Mouse (Mus musculus): ENCODE data around the gene Klhdc10. TPM values are rescaled to one million over a fixed set of nuclear protein-coding genes. Genes with fewer than 3 reads are reported as not detected.
A peak's percentile ranks its signal among the peaks of the same experiment; 100 is the strongest.

The Klhdc10 gene
- polyA plus RNA-seq (2015; fragmentation: Nextera tagmentation; extraction: Ambion mirVana), result 35.2 and 35.6 TPM in 2 replicates

DNA sequence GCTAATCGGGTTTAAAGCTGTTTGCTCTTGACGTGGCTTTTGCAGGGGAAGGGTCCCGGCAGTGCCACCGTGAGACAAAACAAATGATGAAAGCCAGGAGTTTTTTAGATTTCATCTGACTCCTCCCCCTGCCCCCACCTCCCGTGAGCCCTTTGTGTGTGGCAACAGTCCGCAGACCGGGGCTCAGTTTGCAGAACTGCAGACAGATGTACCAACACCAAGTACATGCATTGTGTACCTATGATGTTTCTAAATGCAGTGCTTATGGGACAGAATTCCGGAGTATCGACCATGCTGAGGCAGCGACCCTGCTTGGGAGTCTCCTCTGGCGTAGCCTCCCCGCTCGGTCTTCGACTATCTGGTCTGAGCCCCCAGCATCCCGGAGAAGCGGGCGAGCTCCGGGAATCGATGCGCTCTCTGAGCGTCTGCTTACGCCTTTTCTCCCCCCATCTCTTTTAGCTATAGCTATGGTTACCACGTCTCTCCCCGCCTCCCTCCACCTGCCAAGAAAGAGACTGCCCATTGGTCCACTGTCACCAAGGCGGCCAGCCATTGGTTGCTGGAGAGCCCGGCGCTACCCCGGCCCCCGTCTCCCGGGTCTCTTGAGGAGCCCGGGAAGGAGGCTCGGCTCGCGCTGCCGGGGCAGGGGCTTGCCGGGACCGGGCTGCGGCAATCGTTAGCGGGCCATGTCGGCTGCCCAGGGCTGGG is at the start of gene Klhdc10:
TSS of gene Klhdc10 (plus strand) at position 561 of the 708 bp plus-strand sequence.
- Histone ChIP-seq H3K9ac (replicated peaks) (peak within 1 kb of the TSS; percentile 94), H3K27ac (peak within 1 kb of the TSS; percentile 98), H3K4me3 (replicated peaks) (peak within 1 kb of the TSS; percentile 93), H3K4me1 (replicated peaks) (peaks cover 17% of the 10 kb centered on the region), H3K4me2 (replicated peaks) (peak within 1 kb of the TSS; percentile 60), H3K9me3 (no peaks in the 10 kb centered on the region), H3K36me3 (no peaks in the 10 kb centered on the region), H3K27me3 (no peaks in the 10 kb centered on the region)
- peak; percentile 100 for ATAC-seq
- under 1% methylated on average over 39 of the region's 41 CpGs for WGBS

DNA sequence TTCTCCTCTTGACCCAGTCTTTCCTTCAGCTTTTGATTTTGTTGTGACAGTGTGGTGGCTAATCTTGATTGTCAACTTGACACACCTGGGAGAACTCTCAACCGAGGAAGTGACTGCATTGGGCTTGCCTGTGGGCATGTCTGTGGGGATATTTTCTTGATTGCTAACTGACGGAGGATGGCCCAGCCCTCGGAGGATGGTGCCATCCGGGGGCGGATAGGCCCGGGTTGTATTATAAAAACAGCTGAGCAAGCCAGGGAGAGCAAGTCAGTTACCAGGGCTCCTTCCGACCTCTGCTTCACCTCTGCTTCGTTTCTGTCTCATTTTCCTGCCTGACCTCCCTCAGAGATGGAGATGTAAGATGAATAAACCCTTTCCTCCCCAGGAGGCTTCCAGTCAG is 48.9 kb upstream of the Klhdc10 start:
- Histone ChIP-seq H3K27ac (no peak overlapping the region), H3K4me3 (replicated peaks) (no peak overlapping the region), H3K27me3 (no peaks in the 10 kb centered on the region), H3K4me1 (replicated peaks) (no peaks in the 10 kb centered on the region), H3K36me3 (no peaks in the 10 kb centered on the region), H3K9ac (replicated peaks) (no peak overlapping the region), H3K9me3 (no peaks in the 10 kb centered on the region), H3K4me2 (replicated peaks) (no peak overlapping the region)
- 69% methylated on average over 8 of the region's 8 CpGs for WGBS
- no peak for ATAC-seq

DNA sequence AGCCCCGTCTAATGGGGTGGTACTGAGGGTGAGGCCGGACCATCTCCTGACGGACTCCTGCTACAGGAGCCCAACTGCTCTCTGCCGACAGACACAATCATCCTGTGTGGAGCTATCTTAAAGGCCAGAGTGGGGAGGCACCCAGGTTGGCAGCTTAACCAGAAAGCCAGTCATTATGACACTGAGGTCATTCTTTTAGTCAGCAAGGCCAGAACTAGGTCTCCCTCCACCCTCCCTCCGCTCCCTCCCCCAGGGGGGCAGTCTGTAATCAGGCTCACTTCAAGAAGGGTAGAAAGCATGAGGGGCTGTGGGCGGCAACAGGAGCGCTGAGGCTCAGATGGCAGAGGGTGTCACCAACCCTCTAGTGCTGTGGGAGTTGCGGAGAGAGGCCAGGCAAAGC is 48.0 kb upstream of the Klhdc10 start:
- no peak overlapping the region for H3K4me2 ChIP-seq (replicated peaks)
- ATAC-seq, result no peak
- H3K36me3 ChIP-seq, result no peaks in the 10 kb centered on the region
- 71% methylated on average over 8 of the region's 8 CpGs for WGBS
- H3K4me3 ChIP-seq (replicated peaks), result no peak overlapping the region
- H3K27me3 ChIP-seq, result no peaks in the 10 kb centered on the region
- H3K4me1 ChIP-seq (replicated peaks), result no peaks in the 10 kb centered on the region
- H3K9me3 ChIP-seq, result no peaks in the 10 kb centered on the region
- no peak overlapping the region for H3K27ac ChIP-seq
- H3K9ac ChIP-seq (replicated peaks), result no peak overlapping the region

DNA sequence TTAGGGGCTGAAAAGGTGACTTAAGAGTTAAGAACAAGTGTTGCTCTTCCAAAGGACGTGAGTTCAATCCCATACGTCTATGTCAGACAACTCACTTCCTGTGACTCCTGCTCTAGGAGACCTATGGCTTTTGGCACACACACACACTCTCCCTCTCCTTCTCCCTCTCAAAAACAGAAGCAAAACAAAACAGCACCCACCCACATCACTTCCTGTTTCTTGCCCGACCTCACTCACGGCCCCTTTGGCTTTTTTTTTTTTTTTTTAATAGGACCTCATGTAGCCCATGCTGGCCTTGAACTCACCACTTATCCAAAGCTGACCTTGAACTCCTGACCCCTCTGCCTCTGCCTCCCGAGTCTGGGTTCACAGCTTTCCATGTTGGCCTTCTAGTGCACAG is 46.9 kb upstream of the Klhdc10 start:
- WGBS, result 75% methylated on average over 5 of the region's 5 CpGs
- Histone ChIP-seq H3K9ac (replicated peaks) (no peak overlapping the region), H3K9me3 (no peaks in the 10 kb centered on the region), H3K36me3 (no peaks in the 10 kb centered on the region), H3K4me2 (replicated peaks) (no peak overlapping the region), H3K27ac (no peak overlapping the region), H3K4me3 (replicated peaks) (no peak overlapping the region), H3K4me1 (replicated peaks) (no peaks in the 10 kb centered on the region), H3K27me3 (no peaks in the 10 kb centered on the region)
- no peak for ATAC-seq

DNA sequence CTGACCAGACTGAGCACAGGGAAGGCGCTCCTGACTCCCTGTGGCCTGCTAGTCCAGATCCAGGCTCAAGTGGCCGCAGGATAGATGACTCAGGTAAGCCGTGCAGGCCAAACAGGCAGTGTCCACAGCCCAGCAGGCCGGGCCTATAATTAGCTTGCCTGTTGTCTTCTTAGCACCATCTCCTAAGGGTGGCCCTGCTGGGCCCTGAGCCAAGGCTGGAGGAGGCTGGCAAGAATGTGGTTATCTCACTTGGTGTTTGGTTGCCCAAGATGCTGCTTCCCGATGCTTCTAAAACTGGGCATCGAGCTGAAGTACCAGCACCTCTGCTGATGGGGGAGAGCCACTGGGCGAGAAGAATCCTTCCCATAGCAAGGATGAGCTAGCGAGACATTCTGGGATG is 46.0 kb upstream of the Klhdc10 start:
- no peak overlapping the region for H3K9ac ChIP-seq (replicated peaks)
- H3K4me2 ChIP-seq (replicated peaks), result no peak overlapping the region
- no peaks in the 10 kb centered on the region for H3K27me3 ChIP-seq
- H3K4me3 ChIP-seq (replicated peaks), result no peak overlapping the region
- no peak for ATAC-seq
- no peak overlapping the region for H3K27ac ChIP-seq
- 87% methylated on average over 8 of the region's 8 CpGs for WGBS
- no peaks in the 10 kb centered on the region for H3K4me1 ChIP-seq (replicated peaks)
- no peaks in the 10 kb centered on the region for H3K36me3 ChIP-seq
- no peaks in the 10 kb centered on the region for H3K9me3 ChIP-seq

DNA sequence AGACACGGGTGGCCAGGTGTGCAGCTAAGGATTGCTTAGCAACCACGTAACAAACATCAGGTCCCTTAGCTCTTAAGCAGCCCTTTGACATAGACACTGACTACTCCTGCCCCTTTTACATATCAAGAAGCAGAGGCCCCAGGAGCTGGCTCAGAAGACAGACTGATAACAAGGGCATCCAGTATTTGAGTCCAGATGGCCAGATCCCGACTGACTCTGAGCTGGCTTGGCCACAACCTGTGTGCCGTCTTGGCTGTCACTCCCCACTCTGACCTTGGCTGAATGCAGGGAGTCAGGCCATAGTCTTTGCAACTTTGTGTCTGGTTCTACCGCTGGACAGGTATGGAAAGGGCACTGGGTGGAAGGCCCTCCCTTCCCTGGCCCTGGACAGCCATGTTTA is 45.5 kb upstream of the Klhdc10 start:
- Histone ChIP-seq H3K27me3 (no peaks in the 10 kb centered on the region), H3K9ac (replicated peaks) (no peak overlapping the region), H3K4me1 (replicated peaks) (no peaks in the 10 kb centered on the region), H3K4me2 (replicated peaks) (no peak overlapping the region), H3K9me3 (no peaks in the 10 kb centered on the region), H3K36me3 (peaks cover under 1% of the 10 kb centered on the region; the same call in 1 of the 2 replicates), H3K27ac (no peak overlapping the region), H3K4me3 (replicated peaks) (no peak overlapping the region)
- no peak for ATAC-seq
- WGBS, result 87% methylated on average over 5 of the region's 5 CpGs

DNA sequence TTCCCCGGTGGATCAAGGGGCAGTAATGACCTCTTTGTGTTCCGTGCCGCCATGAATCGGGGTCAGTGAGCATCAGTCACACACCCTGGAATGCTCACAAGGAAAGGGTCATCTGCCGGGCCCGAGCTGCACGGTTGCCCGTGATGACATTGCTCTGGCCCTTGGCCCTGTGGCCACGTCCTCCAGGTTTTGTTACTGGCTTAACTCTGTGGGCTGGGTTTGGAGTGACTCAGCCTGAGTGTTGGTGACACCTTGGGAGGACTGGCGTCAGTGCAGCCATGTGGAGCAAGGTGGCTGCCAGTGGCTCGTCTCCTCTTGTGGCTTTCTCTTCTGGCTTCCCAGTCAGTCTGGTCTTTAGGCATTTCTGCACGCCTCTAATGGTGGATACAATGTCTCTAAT is 45.0 kb upstream of the Klhdc10 start:
- no peak for ATAC-seq
- 88% methylated on average over 12 of the region's 12 CpGs for WGBS
- H3K4me1 ChIP-seq (replicated peaks), result no peaks in the 10 kb centered on the region
- no peak overlapping the region for H3K4me2 ChIP-seq (replicated peaks)
- H3K36me3 ChIP-seq, result peaks cover 3% of the 10 kb centered on the region; the same call in 1 of the 2 replicates
- H3K4me3 ChIP-seq (replicated peaks), result no peak overlapping the region
- H3K9ac ChIP-seq (replicated peaks), result no peak overlapping the region
- H3K27ac ChIP-seq, result no peak overlapping the region
- H3K27me3 ChIP-seq, result no peaks in the 10 kb centered on the region
- H3K9me3 ChIP-seq, result no peaks in the 10 kb centered on the region

DNA sequence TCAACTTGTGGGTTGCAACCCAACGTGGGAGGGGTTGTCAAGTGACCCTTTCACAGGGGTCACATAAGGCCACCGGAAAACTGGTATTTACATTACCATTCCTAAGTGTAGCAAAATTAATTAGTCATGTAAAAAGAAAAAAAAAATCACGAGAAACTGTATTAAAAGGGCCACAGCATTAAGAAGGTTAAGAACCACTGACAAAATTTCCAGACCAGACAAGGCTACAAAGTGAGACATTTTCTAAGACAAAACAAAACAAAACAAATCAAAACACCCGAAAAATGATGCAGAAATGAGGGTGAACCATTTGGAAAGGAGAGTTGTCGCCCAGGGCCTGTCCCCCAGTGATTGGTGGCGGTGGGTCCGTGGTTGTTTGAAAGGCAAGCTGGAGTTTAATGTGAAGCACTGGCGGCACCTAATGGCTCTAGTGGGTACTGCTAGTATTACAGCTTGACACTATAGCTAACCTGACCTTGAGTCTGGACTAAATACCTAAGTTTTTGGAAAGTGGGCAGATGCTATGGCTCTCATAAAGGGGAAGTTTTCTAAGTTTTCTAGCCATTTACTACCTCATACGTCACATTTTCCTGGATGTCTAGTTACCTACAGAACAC is 44.0 kb upstream of the Klhdc10 start:
- H3K27me3 ChIP-seq, result no peaks in the 10 kb centered on the region
- H3K4me3 ChIP-seq (replicated peaks), result no peak overlapping the region
- H3K9ac ChIP-seq (replicated peaks), result no peak overlapping the region
- no peak overlapping the region for H3K27ac ChIP-seq
- WGBS, result 25% methylated on average over 9 of the region's 9 CpGs
- no peaks in the 10 kb centered on the region for H3K9me3 ChIP-seq
- peak; percentile 79 for ATAC-seq
- H3K4me2 ChIP-seq (replicated peaks), result no peak overlapping the region
- peaks cover 3% of the 10 kb centered on the region; the same call in 1 of the 2 replicates for H3K36me3 ChIP-seq
- no peaks in the 10 kb centered on the region for H3K4me1 ChIP-seq (replicated peaks)

DNA sequence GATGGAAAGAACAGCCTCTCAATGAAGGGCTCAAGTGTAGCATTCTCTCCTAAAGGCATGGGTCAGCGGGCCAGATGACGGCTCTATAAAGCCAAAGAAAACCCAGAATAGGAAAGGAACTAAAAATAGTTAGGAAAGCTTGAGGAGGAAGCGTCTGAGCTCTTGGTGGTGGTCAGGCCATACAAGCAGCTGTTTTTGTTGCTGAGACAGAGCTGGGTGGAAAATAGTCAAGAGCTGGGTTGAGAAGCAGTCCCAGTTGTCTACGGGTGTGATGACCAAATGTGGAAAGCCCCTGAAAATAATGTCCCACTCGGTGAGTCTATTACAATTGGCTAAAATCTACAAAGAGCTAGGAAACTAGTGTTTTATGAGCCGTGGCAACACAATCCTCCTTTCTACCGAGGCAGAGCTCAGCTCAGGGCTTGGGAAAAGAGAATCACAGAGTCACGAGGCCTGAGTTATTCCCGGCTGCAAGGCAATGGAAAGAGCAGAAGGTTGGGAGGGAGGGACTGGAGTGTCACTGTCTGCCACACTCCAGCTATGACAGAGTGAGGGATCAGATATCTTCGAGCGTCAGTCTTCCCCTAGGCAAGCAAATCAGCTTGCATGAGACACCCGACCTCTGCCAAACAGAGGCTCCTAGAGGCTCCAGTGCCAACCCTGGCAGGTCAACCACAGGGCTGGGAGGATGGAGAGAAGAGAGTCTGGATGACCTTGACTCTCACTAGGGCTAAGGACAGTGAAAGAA is 41.7 kb upstream of the Klhdc10 start:
- Histone ChIP-seq H3K9me3 (no peaks in the 10 kb centered on the region), H3K9ac (replicated peaks) (0 out of 2 replicates have a peak overlapping the region, but pooled peaks have one; percentile 28), H3K4me3 (replicated peaks) (no peak overlapping the region), H3K36me3 (peaks cover 21% of the 10 kb centered on the region), H3K4me2 (replicated peaks) (no peak overlapping the region), H3K27me3 (no peaks in the 10 kb centered on the region), H3K27ac (no peak overlapping the region), H3K4me1 (replicated peaks) (no peaks in the 10 kb centered on the region)
- WGBS, result 71% methylated on average over 12 of the region's 12 CpGs
- ATAC-seq, result no peak

DNA sequence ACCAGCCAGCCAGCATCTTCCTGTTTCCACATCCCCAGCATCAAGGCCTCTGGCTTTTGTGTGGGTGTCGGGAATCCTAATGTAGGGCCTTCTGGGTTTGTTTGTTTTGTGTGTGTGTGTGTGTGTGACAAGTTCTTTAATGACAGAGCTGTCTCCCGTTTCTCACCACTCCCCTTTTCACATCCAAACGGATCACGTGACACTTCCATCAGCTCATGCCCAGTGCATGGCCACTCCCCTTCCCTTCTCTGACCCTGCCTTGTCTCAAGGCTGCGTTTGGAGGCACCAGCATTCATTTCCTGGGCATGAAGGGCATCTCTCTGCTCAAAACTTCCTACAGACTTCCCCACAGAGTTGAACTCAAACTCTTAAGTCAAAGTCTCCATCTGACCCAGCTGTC is 37.9 kb upstream of the Klhdc10 start:
- ATAC-seq, result no peak
- Histone ChIP-seq H3K36me3 (peaks cover 59% of the 10 kb centered on the region), H3K4me3 (replicated peaks) (no peak overlapping the region), H3K4me2 (replicated peaks) (no peak overlapping the region), H3K27me3 (no peaks in the 10 kb centered on the region), H3K9ac (replicated peaks) (no peak overlapping the region), H3K9me3 (no peaks in the 10 kb centered on the region), H3K4me1 (replicated peaks) (no peaks in the 10 kb centered on the region), H3K27ac (no peak overlapping the region)
- 54% methylated on average over 5 of the region's 5 CpGs for WGBS

DNA sequence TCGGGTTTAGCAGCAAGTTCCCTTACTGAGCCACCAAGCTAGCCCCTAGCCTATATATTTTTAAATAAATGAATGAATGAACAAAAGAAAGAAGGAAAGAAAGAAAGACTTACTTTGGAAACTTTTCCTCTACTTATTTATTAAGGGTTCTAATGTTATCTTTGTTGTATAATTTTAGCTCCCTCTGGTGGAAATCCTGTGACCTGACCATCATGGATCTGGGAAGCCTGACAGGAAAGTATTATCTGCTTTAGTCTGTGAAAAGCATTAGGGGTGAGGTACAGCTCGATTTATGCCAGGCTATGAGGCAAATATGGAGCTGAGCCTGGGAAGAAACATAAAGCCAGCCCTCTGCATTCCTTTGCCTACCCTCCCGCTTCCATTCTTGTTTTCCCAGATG is 32.4 kb upstream of the Klhdc10 start:
- Histone ChIP-seq H3K4me3 (replicated peaks) (no peak overlapping the region), H3K4me2 (replicated peaks) (no peak overlapping the region), H3K9me3 (no peaks in the 10 kb centered on the region), H3K27me3 (no peaks in the 10 kb centered on the region), H3K27ac (no peak overlapping the region), H3K4me1 (replicated peaks) (no peaks in the 10 kb centered on the region), H3K9ac (replicated peaks) (no peak overlapping the region), H3K36me3 (peaks cover 94% of the 10 kb centered on the region)
- 86% methylated on average over 3 of the region's 3 CpGs for WGBS
- ATAC-seq, result no peak
